Mouse (Mus musculus): ENCODE results near the gene Samd15.
"Not testable (repeated sequence)": the region's sequence is repeated elsewhere in the genome, so short reads cannot be mapped to it uniquely, and the experiment has no call there.

The Samd15 gene

GRCm38 (mm10) chr12:87199206-87199972, at the start of gene Samd15:
TSS of gene Samd15 (plus strand) at chr12:87199723.
- DNase-seq = no peak

GRCm38 (mm10) chr12:87154448-87154847, 45.1 kb upstream of the Samd15 start:
- not testable (repeated sequence) for DNase-seq

- DNase-seq = no peak
Measured at GRCm38 (mm10) chr12:87157361-87157760, 42.2 kb upstream of the Samd15 start.

- no peak for DNase-seq
Measured at GRCm38 (mm10) chr12:87158099-87158498, 41.4 kb upstream of the Samd15 start.

- DNase-seq = no peak
Measured at GRCm38 (mm10) chr12:87160310-87160709, 39.2 kb upstream of the Samd15 start.

GRCm38 (mm10) chr12:87160815-87161214, 38.7 kb upstream of the Samd15 start:
- DNase-seq = no peak

GRCm38 (mm10) chr12:87175194-87175946, 24.2 kb upstream of the Samd15 start:
- DNase-seq = no peak

GRCm38 (mm10) chr12:87177631-87178030, 21.9 kb upstream of the Samd15 start:
- DNase-seq = no peak

- peak in 1 of 2 experiments; percentile 40 for DNase-seq
Measured at GRCm38 (mm10) chr12:87193008-87193407, 6.5 kb upstream of the Samd15 start.

GRCm38 (mm10) chr12:87195069-87195468, 4.5 kb upstream of the Samd15 start:
- no peak for DNase-seq

GRCm38 (mm10) chr12:87196310-87196709, 3.2 kb upstream of the Samd15 start:
- DNase-seq = no peak

- DNase-seq = no peak
Measured at GRCm38 (mm10) chr12:87198792-87199191, 731 bp upstream of the Samd15 start.

- peak; percentile 80 to 85 for DNase-seq
Measured at GRCm38 (mm10) chr12:87199973-87200586, 557 bp downstream of the Samd15 start, which contains the start of gene Tmed8. TSS of gene Tmed8 (minus strand) at chr12:87200454.

GRCm38 (mm10) chr12:87201694-87202093, 2.2 kb downstream of the Samd15 start:
- no peak for DNase-seq

GRCm38 (mm10) chr12:87205789-87206188, 6.3 kb downstream of the Samd15 start:
- DNase-seq = not testable (repeated sequence)

- no peak for DNase-seq
Measured at GRCm38 (mm10) chr12:87212844-87213606, 13.5 kb downstream of the Samd15 start.

GRCm38 (mm10) chr12:87216053-87216452, 16.5 kb downstream of the Samd15 start:
- no peak for DNase-seq

GRCm38 (mm10) chr12:87217596-87217995, 18.1 kb downstream of the Samd15 start:
- DNase-seq = no peak

- DNase-seq = no peak
Measured at GRCm38 (mm10) chr12:87219362-87219761, 19.8 kb downstream of the Samd15 start.

GRCm38 (mm10) chr12:87224950-87225349, 25.4 kb downstream of the Samd15 start:
- no peak for DNase-seq

- DNase-seq = no peak
Measured at GRCm38 (mm10) chr12:87226801-87227200, 27.3 kb downstream of the Samd15 start.

GRCm38 (mm10) chr12:87229633-87230032, 30.1 kb downstream of the Samd15 start:
- DNase-seq = no peak

Measured in B cell, adult 2 months (primary cell).